Mouse (Mus musculus) heart, postnatal 0 days (tissue): ENCODE data around the gene Cfap77. TPM values are rescaled to one million over a fixed set of nuclear protein-coding genes. Genes with fewer than 3 reads are reported as not detected.
"Not testable (repeated sequence)": the region's sequence is repeated elsewhere in the genome, so short reads cannot be mapped to it uniquely, and the experiment has no call there.

ENCODE experiments used
- ATAC-seq: fragments of 200-750 bp; cut with Nextera tagmentation; 2 replicates; pipeline ENCODE4 v1.8.0; 2017; ENCODE audit warnings: low read depth, moderate number of reproducible peaks, moderate library complexity; ENCODE audit not compliant: insufficient read depth
- DNase-seq: peaks from one replicate; pipeline ENCODE4 v3.0.0-alpha.2; 2016; ENCODE audit warnings: low spot score
- H3K27ac ChIP-seq: fragments of 300-500 bp; sonication (generic); 2 replicates; pipeline ENCODE4 v1.5.1; 2014; ENCODE audit warnings: low read depth, mild to moderate bottlenecking
- H3K27me3 ChIP-seq: fragments of 300-500 bp; sonication (generic); 2 replicates; pipeline ENCODE4 v1.6.1; 2014; ENCODE audit warnings: low read length, mixed read lengths; ENCODE audit not compliant: control insufficient read depth, insufficient read depth
- H3K36me3 ChIP-seq: fragments of 300-500 bp; sonication (generic); replicated peaks from 2 replicates; pipeline ENCODE4 v1.6.1; 2014; ENCODE audit warnings: low read length, mixed read lengths; ENCODE audit not compliant: control insufficient read depth, insufficient read depth
- H3K4me1 ChIP-seq: fragments of 300-500 bp; sonication (generic); 2 replicates; pipeline ENCODE4 v1.6.1; 2014; ENCODE audit warnings: antibody characterized with exemption; ENCODE audit not compliant: control insufficient read depth, insufficient read depth
- H3K4me2 ChIP-seq: fragments of 300-500 bp; sonication (generic); 2 replicates; pipeline ENCODE4 v1.6.1; 2014; ENCODE audit warnings: low read depth, mild to moderate bottlenecking, low read length, moderate library complexity
- H3K4me3 ChIP-seq: fragments of 300-500 bp; sonication (generic); 2 replicates; pipeline ENCODE4 v1.5.1; 2014; ENCODE audit warnings: low read depth, low read length
- H3K9ac ChIP-seq: fragments of 300-500 bp; sonication (generic); replicated peaks from 2 replicates; pipeline ENCODE4 v1.6.1; 2014; ENCODE audit warnings: low read depth, low read length, mixed read lengths
- H3K9me3 ChIP-seq: fragments of 300-500 bp; sonication (generic); replicated peaks from 2 replicates; pipeline ENCODE4 v1.6.1; 2016; ENCODE audit warnings: low read length; ENCODE audit not compliant: control insufficient read depth
- CTCF ChIP-seq: IDR thresholded peaks from 2 replicates; pipeline ENCODE4 v1.5.1; 2016; ENCODE audit warnings: antibody characterized with exemption, control low read depth, low read depth
- EP300 ChIP-seq: IDR thresholded peaks from 2 replicates; pipeline ENCODE4 v1.6.1; 2016; ENCODE audit warnings: antibody characterized with exemption, low read depth
- WGBS: fragments of 180-500 bp; shearing (Covaris S2); extraction: QIAGEN DNeasy Blood & Tissue Kit; methylation state at CpG from one replicate; pipeline ENCODE4 v1.1.7; 2014; 5-methylcytosine and 5-hydroxymethylcytosine counted together
- polyA plus RNA-seq: library from polyadenylated mRNA; unstranded; fragments of >200 nt; fragmentation: Nextera tagmentation; extraction: Ambion mirVana; gene quantifications from 2 replicates; pipeline ENCODE4 v1.2.1, GENCODE M21; 2015
- total RNA-seq: library from RNA; depleted of rRNA; stranded (reverse); fragments of >200 nt; gene quantifications from 2 replicates; pipeline ENCODE4 v1.2.3, GENCODE M21; 2014; ENCODE audit warnings: low replicate concordance; rRNA removed

The Cfap77 gene
- not detected in 2 replicates for total RNA-seq
- polyA plus RNA-seq, result 0.11 and 0.18 TPM in 2 replicates

- ATAC-seq, result peak; percentile 73
- TF ChIP-seq EP300 (no peak), CTCF (no peak)
- H3K27me3 ChIP-seq, result 0 out of 2 replicates have a peak, but pooled peaks cover 12% of the 10 kb centered on the region
- H3K27ac ChIP-seq, result no peak within 1 kb of the TSS
- DNase-seq, result peak; percentile 58
- H3K4me1 ChIP-seq, result peaks cover 5% of the 10 kb centered on the region; the same call in 1 of the 2 replicates
- peak within 1 kb of the TSS; percentile 47 for H3K9ac ChIP-seq
- H3K4me2 ChIP-seq, result peak within 1 kb of the TSS; percentile 78
- no peaks in the 10 kb centered on the region for H3K9me3 ChIP-seq
- WGBS, result under 1% methylated on average over 25 of the region's 25 CpGs
- H3K36me3 ChIP-seq, result no peaks in the 10 kb centered on the region
- H3K4me3 ChIP-seq, result peak within 1 kb of the TSS; percentile 56
These were observed at the start of gene Cfap77 for GRCm38 (mm10) chr2:29054991-29055390. Gene Cfap77, minus strand, starts transcription at chr2:29055066.

DNA sequence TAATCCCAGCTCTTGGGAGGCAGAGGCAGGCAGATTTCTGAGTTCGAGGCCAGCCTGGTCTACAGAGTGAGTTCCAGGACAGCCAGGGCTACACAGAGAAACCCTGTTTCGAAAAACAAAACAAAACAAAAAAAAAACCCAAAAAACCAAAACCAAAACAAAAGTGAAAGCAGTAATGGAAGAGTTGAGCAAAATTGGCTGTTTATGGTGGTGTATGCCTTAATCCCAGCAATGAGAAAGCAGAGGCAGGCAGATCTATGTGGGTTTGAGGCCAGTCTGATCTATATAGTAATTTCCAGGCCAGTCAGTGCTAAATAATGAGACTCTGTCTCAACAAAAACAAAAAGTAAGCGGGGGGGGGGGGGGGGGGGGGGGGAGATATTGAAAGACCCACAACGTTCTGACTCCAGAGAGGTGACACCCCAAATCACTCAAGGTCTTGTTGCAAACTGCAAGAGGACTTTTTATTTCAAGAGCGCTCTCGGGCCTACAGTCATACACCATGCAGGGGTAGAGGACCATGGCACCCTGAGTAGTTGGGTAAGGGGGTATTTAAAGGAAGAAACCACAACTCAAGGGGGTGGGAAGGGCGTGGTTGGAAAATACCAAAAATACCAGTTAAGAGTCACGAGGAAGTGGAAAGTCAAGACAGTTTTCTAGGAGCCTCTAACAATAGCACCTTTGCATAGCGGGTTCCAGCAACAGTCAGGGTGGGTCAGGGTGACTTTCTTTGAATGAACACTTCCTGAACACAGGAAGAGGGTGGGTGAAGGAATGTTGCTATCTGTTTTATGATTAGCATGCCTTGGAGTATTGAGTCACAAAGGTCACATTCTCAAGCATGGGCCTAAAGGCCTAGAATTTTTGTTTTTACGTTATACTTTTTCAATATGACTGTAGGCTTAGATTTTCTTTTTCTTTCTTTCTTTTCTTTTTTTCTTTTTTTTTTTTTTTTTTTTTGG is 47.8 kb upstream of the Cfap77 start:
- H3K36me3 ChIP-seq, H3K4me3 ChIP-seq, H3K4me2 ChIP-seq, H3K4me1 ChIP-seq, H3K9me3 ChIP-seq, H3K9ac ChIP-seq, H3K27ac ChIP-seq, ATAC-seq, DNase-seq, H3K27me3 ChIP-seq: not testable (repeated sequence)
- 72% methylated on average over 9 of the region's 10 CpGs for whole genome bisulfite sequencing

- DNase-seq (no peak), ATAC-seq (no peak)
- Histone ChIP-seq H3K9ac (no peak overlapping the region), H3K4me2 (peak overlapping the region; percentile 30), H3K4me3 (peak overlapping the region; percentile 20; the same call in 1 of the 2 replicates), H3K4me1 (peaks cover 2% of the 10 kb centered on the region; the same call in 1 of the 2 replicates), H3K27me3 (no peaks in the 10 kb centered on the region), H3K27ac (no peak overlapping the region), H3K36me3 (no peaks in the 10 kb centered on the region), H3K9me3 (no peaks in the 10 kb centered on the region)
- TF ChIP-seq EP300, result no peak
- TF ChIP-seq CTCF, result no peak
- WGBS, result 40% methylated on average over 7 of the region's 7 CpGs
These were observed 46.1 kb upstream of the Cfap77 start for GRCm38 (mm10) chr2:29100822-29101534.

GRCm38 (mm10) chr2:29099646-29100045 is 44.8 kb upstream of the Cfap77 start:
- H3K9ac ChIP-seq, result no peak overlapping the region
- no peak overlapping the region for H3K27ac ChIP-seq
- 86% methylated on average over 12 of the region's 14 CpGs for WGBS
- H3K9me3 ChIP-seq, result no peaks in the 10 kb centered on the region
- no peak overlapping the region for H3K4me3 ChIP-seq
- TF ChIP-seq CTCF (no peak), EP300 (no peak)
- no peaks in the 10 kb centered on the region for H3K27me3 ChIP-seq
- H3K36me3 ChIP-seq, result no peaks in the 10 kb centered on the region
- no peak for DNase-seq
- H3K4me1 ChIP-seq, result no peaks in the 10 kb centered on the region
- ATAC-seq, result no peak
- no peak overlapping the region for H3K4me2 ChIP-seq

GRCm38 (mm10) chr2:29098786-29099185 is 43.9 kb upstream of the Cfap77 start:
- TF ChIP-seq CTCF, result no peak
- no peak for TF ChIP-seq EP300
- Histone ChIP-seq H3K27ac (no peak overlapping the region), H3K9ac (no peak overlapping the region), H3K4me2 (no peak overlapping the region), H3K4me3 (no peak overlapping the region), H3K9me3 (no peaks in the 10 kb centered on the region), H3K36me3 (no peaks in the 10 kb centered on the region), H3K27me3 (no peaks in the 10 kb centered on the region), H3K4me1 (no peaks in the 10 kb centered on the region)
- ATAC-seq (no peak), DNase-seq (no peak)
- WGBS, result 78% methylated on average over 8 of the region's 8 CpGs

GRCm38 (mm10) chr2:29097955-29098354 is 43.1 kb upstream of the Cfap77 start:
- H3K4me1 ChIP-seq, H3K27ac ChIP-seq, H3K27me3 ChIP-seq, H3K9ac ChIP-seq, H3K36me3 ChIP-seq, ATAC-seq, H3K4me2 ChIP-seq, H3K9me3 ChIP-seq, DNase-seq, H3K4me3 ChIP-seq: not testable (repeated sequence)
- WGBS, result 94% methylated on average over 4 of the region's 5 CpGs
